Mouse (Mus musculus) cerebellum, adult (tissue): Measurements from ENCODE around the gene Neurod1.

ENCODE experiments used
- ATAC-seq: cut with Nextera tagmentation; 2 replicates; pipeline ENCODE4 v1.9.2; 2017; ENCODE audit warnings: mild to moderate bottlenecking, moderate library complexity, mixed read lengths; ENCODE audit not compliant: insufficient number of reproducible peaks, low FRiP score, low TSS enrichment

The Neurod1 gene

DNA sequence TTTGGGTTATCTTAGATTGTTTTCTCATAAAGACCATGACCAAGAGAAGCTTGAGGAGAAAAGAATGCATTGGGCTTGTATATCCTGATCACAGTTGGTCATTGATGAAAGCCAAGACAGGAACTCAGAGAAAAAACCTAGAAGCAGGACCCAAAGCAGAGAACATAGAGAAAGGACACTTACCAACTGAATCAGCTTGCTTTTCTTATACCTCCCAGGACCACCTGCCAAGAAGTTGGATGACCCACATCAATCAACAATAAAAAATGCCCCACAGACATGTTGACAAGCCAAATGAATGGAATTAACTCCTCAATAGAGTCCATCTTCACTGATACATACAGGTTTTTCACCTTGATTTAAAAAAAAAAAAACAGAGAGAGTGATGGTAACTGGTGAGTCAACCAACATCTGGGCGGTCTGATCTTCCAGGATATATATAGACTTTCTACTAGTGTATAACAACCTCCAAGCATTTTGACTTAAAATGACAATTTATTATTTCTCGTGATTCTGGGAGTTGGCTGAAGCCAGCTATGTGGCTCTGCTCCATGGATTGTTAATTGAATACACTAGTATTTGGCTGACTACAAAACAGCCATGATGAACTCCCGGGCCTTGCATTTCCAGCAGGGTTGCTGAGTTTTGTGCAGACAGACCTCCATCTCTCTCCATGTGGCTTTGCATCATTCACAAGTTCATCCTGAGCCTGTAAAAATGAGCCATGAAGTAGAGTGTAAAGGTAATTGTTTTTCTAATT is 12.5 kb downstream of the Neurod1 start:
- no peak for ATAC-seq

DNA sequence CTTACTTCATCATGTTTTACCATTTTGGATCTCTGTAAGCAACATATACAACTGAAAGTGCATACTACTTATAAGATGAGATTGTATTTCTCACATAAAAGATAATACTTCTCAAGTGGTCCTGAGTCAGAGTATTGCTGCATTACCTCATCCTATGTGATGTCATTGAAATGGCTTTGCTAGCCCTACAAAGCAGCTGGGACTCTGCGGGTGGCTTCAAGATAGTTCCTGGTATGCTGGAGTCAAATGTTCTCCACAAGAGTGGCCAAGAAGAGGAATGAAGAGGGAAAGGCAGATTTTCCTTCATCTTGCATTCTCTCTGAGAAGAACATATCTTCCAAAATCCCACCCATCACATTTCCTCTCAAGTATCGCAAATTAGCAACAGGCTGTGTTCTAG is 13.2 kb downstream of the Neurod1 start:
- peak; percentile 83 for ATAC-seq

DNA sequence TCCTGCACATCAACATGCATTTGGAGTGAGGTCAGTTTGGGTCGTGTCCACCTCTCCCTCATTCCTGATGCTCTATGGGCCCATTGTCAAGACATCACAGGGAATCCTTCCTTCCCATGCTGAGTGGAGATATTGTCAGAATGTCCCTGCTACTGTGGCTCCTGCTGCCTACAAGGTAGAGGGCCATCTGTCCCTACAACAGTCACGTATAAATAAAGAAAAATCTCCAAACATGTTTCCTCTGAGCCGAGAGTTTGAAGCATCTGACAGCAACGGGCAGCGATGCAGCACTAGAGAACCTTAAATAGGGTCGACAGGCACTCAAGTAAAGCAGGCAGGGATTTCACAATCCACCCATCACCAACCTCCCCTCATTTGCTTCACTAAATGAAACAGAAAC is 13.6 kb downstream of the Neurod1 start:
- ATAC-seq: peak; percentile 99

DNA sequence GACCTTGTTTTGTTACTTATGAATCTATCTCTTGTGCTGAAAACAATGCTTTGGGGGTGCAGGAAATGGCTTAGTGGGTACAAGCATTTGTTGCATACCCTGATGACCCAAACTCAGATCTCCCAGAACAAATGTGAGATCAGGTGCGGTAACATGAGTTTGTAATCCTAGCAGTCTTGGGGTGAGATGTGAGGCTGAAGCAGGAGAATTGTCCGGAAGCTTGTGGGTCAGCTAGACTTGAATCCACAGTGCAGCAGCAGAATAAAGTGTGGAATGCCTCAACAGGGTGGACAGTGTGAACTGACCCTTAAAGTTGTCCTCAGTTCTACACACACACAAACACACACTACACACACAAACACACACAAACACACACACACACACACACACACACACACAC is 14.3 kb downstream of the Neurod1 start:
- ATAC-seq: no peak

DNA sequence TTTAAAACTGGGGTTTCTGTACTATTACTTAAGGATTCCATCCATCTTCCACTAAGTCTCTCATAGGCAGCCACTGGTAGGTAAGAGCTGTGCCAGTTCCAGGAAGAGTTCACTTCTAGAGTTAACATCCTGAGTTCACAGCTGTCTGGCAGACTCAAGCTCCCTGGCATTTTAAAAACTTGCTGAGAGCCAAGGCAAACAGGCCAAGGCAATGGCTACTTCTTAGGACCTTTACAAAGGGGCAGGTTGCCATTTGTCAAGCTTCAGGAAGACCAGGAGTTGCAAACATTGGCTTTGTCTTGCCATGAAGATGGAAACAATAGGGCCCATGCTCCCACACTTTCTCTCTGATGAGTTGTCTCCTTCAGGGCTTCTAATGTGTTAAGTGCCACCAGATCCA is 26.5 kb downstream of the Neurod1 start:
- ATAC-seq: no peak

DNA sequence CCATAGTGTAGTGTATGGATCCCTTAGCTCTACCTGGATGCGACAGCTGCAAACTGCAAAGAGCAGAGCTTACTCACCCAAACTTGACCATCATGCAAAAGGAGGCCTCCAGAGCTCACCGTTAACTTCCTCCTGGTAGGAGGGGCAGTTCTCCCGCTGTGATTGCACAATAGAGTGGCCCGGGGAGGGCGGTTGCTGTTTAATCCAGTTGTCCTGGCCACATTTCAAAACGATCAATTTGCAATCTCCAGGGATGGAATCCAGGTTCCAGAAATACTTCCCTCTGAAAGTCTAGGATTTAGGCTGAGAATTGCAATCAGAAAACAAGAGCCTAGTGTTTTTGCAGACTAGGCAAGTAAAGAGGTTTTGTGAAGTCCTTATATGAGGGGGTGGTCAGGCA is 26.9 kb downstream of the Neurod1 start:
- no peak for ATAC-seq

DNA sequence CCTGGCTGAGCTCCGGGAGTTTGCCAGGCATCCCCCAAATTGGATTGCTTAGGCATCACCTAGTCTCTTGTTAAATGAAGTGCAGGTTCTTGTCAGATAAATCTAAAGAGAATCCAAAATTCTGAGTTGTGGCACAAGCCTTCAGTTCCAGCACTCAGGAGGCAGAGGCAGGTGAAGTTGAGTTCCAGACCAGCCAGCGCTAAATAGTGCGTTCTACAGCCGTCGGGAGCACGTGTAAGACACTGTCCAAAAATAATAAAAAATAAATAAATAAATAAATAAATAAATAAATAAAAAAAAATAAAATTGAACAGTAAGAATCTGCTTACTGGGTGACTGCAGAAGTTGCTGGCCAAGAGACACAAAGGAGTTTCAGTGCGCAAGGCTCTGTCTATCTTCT is 27.4 kb downstream of the Neurod1 start:
- no peak for ATAC-seq

DNA sequence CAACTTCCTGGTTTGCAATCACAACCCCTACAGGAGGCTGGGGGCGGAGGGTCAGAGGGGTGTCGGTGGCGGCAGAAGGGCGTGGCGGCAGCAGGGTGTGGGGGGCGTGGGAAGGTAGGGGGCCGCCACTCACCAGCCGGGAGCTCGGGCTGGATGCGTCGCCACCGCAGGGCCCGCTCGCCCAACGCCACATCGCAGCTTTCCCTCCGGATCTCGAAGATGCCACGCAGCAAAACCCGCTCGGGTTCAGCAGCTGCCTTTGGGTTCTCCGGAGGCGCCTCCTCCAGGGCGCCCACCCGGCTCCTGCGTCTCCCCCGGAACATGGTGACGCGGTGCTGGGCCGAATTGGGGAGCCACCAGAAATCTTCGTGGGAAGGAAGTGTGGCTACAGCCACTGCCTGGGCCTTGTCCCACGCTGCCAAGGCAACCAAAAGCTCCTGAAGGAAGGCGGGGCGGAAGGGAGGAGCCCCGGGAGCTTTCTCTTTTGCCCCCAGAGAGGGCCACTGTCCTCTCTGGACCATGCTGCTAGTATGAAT is 27.9 kb downstream of the Neurod1 start:
- peak; percentile 78 for ATAC-seq

DNA sequence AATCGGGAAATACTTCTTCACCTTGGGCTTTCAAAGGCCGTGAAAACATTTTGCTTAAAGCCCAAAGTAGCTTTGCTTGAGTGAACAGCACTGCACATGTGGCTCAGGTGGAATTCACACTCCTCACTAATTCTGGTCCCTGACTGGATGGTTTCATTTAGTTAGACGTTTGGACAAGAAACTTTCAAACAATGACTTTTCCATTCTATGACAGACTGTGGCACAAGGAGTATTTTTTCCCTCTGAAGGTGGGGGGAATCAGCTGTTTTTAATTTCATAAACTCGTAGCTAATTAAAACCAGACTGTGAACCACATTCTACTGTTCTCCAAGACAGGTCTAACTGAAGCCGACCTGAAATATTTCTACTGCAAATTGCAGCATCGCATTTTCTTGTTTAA is 28.5 kb downstream of the Neurod1 start:
- ATAC-seq: no peak

DNA sequence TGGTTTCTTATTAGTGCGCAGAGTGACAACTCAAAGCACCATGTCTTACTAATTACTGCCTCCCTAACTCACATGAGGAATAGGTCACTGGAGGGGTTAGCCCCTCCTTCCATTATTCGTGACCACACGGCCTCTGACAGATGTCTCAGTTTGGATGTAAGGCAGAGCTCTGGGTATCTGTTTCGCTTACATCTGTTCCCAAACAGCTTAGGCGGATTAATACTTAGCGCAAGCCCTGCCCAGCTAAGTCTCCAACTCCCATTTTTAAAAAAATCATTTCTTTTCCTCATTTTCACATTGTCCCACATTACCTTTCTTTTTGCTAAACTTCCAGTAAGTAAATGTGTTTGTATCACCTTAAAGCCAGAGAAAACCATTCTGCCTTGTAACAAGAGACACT is 34.9 kb downstream of the Neurod1 start:
- no peak for ATAC-seq

DNA sequence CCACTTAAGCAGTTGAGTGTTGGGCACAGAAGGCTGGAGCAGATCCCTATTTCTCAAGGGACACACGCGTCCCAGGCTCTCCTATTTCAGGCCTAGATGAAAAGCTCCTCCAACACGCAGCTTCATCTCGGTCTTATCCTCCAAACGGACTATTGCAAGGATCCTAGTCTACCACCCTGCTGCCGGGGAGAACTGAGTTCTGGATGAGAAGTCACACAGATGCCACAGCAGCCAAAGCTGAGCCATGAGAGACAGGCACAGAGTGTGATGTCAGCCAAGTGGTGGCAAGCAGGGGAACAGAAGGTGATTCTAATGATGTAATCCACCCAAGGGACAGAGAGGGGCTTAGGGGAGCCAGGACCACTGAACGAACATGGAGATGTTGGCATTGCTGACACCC is 42.0 kb downstream of the Neurod1 start:
- peak; percentile 54; the same call in 1 of the 2 replicates for ATAC-seq

DNA sequence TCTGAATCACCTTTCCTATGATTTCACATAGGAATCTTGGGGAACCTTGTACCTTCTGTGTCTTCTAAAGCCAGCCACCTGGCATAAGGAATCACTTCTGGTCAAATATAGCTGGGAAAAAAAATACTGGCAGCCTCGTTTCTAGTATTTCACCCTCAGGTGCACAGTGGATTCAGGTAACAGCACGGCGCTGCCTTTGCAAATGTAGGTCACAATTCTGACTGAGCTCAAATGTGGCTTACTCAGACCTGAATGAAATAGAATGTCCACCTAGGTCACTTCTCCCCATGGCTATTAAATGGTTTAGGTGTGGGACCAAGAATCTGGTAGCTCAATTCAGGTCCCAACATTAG is 45.7 kb downstream of the Neurod1 start:
- peak; percentile 76 for ATAC-seq

DNA sequence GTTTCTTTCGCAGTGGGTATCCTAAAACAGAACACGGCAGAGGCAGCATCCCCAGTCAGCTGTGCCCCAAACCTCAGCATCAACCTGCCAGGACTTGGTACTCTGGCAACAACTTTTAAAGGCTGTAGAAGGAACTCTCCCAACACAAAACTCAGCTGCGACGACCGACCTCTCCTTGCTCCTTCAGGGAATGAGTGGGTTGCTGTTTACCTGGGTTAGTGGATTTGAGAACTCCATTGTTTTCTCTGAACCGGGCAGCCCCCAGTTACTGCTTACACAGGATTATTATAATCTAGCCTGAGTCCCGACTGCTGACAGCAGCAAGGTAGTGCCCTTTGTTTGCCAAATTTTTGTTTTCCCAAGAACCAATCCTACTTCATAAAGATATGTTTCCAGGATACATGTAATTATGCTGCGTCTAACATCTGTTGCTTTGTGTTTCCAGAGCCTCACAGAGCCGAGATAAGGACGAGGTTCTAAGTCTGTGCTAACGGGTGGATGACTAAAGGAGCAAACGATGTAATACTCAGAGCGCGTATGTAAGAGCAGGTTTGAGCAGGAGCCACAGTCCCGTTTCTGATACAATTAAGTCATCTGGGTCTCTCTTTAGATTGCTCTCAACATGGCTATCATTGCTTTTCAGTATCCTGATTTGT is 46.2 kb downstream of the Neurod1 start:
- no peak; the same call in 1 of the 2 replicates for ATAC-seq

DNA sequence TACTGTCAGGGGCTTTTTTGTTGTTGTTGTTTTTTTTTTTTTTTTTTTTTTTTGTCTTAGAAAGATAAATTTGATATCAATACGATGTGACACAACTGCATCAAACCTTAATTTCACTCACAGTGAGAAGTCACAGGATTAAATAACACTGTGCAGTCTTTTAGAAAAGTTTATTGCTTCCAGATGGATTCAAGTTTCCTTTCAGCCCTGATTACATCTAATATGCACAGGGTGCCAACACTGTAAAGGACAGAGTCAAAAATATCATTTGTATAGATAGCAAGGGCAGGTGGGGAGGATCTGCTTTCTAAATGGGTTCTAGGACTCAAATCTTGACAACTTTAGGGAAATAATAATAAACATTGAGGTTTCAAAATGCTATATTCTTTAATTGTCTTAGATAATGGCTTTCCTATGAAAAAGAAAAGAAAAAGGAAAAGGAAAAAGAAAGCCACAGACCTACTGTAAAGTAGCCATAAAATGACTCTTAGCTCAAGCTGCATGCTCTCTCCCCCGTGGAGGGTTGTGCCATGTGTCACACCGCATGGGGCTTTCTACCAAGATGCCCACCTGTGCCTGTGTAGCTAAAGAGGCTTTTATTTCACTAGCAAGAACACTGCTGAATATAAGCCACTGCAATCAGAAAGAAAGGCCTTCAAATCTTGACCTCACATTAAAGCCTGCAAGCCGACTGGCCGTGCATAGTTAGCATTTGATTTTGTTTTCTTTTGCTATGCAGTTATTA is 50.7 kb downstream of the Neurod1 start:
- peak; percentile 82 for ATAC-seq
